Mouse (Mus musculus) heart, embryonic 11.5 days (tissue): ENCODE data around the gene Usp12. TPM values are rescaled to one million over a fixed set of nuclear protein-coding genes. Genes with fewer than 3 reads are reported as not detected.

Experiments used
- ATAC-seq: fragments of 200-750 bp; cut with Nextera tagmentation; replicated peaks from 2 replicates; pipeline ENCODE4 v1.8.0; 2017; ENCODE audit warnings: moderate library complexity; ENCODE audit not compliant: insufficient number of reproducible peaks, low FRiP score, low TSS enrichment
- H3K27ac ChIP-seq: fragments of 300-500 bp; sonication (generic); 2 replicates; pipeline ENCODE4 v1.5.1; 2014; ENCODE audit warnings: mild to moderate bottlenecking, low read depth, low read length
- H3K27me3 ChIP-seq: fragments of 300-500 bp; sonication (generic); 2 replicates; pipeline ENCODE4 v1.6.1; 2014; ENCODE audit warnings: mild to moderate bottlenecking, low read length, mixed read lengths; ENCODE audit not compliant: control insufficient read depth, insufficient read depth
- H3K36me3 ChIP-seq: fragments of 300-500 bp; sonication (generic); 2 replicates; pipeline ENCODE4 v1.6.1; 2014; ENCODE audit warnings: mild to moderate bottlenecking, low read length, moderate library complexity, mixed read lengths; ENCODE audit not compliant: control insufficient read depth, insufficient read depth
- H3K4me1 ChIP-seq: fragments of 300-500 bp; sonication (generic); 2 replicates; pipeline ENCODE4 v1.6.1; 2014; ENCODE audit warnings: low read length; ENCODE audit not compliant: control insufficient read depth, insufficient read depth
- H3K4me2 ChIP-seq: fragments of 300-500 bp; sonication (generic); 2 replicates; pipeline ENCODE4 v1.6.1; 2014; ENCODE audit warnings: mild to moderate bottlenecking, moderate library complexity
- H3K4me3 ChIP-seq: fragments of 300-500 bp; sonication (generic); 2 replicates; pipeline ENCODE4 v1.5.1; 2014; ENCODE audit warnings: low read depth, low read length
- H3K9ac ChIP-seq: fragments of 300-500 bp; sonication (generic); 2 replicates; pipeline ENCODE4 v1.6.1; 2014; ENCODE audit warnings: mild to moderate bottlenecking, low read depth, low read length, moderate library complexity
- H3K9me3 ChIP-seq: fragments of 300-500 bp; sonication (generic); replicated peaks from 2 replicates; pipeline ENCODE4 v1.6.1; 2016; ENCODE audit warnings: low read length; ENCODE audit not compliant: control insufficient read depth
- WGBS: fragments of 180-500 bp; shearing (Covaris S2); extraction: QIAGEN DNeasy Blood & Tissue Kit; methylation state at CpG from one replicate; pipeline ENCODE4 v1.1.7; 2014; ENCODE audit not compliant: insufficient replicate concordance; 5-methylcytosine and 5-hydroxymethylcytosine counted together
- polyA plus RNA-seq: library from polyadenylated mRNA; unstranded; fragments of >200 nt; fragmentation: Nextera tagmentation; extraction: Ambion mirVana; gene quantifications from 2 replicates; pipeline ENCODE4 v1.2.1, GENCODE M21; 2014

Gene Usp12
- polyA plus RNA-seq, 1 experiment from 2014 or later: 9.2 TPM

- no peaks in the 10 kb centered on the region for H3K27me3 ChIP-seq
- peaks cover 14% of the 10 kb centered on the region for H3K4me1 ChIP-seq
- no peaks in the 10 kb centered on the region for H3K9me3 ChIP-seq
- no peaks in the 10 kb centered on the region; the same call in 1 of the 2 replicates for H3K36me3 ChIP-seq
- H3K4me3 ChIP-seq: no peak overlapping the region
- no peak overlapping the region for H3K9ac ChIP-seq
- no peak overlapping the region for H3K27ac ChIP-seq
- no peak overlapping the region for H3K4me2 ChIP-seq
- ATAC-seq: no peak
- whole genome bisulfite sequencing: 82% methylated on average over 13 of the region's 13 CpGs
Observed at GRCm38 (mm10) chr5:146776988-146777639, 17.7 kb downstream of the Usp12 start.

DNA sequence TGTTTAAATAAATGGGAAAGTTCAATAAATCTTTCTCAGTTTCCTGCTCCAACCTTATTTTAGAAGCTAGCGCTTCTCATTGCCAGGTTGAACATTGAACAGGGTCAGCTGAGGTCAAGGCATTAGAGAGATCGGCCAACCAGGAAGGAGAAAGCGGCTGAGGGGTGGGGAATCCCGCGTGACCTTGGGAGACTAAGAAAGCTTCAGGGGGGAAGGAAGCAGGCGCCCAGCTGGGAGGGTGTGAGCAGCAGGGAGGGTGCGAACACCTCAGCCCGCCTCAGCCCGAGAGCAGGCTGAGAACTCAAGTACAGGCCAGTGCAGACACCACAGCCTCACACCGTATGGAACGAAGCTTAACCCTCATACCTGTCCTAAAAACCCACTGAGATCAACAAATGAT is 22.8 kb downstream of the Usp12 start:
- no peak overlapping the region for H3K9ac ChIP-seq
- no peak overlapping the region for H3K4me2 ChIP-seq
- no peaks in the 10 kb centered on the region; the same call in 1 of the 2 replicates for H3K36me3 ChIP-seq
- no peaks in the 10 kb centered on the region for H3K9me3 ChIP-seq
- peaks cover 14% of the 10 kb centered on the region for H3K4me1 ChIP-seq
- H3K4me3 ChIP-seq: no peak overlapping the region
- 30% methylated on average over 11 of the region's 11 CpGs for WGBS
- H3K27me3 ChIP-seq: no peaks in the 10 kb centered on the region
- peak; percentile 47; the same call in 1 of the 2 replicates for ATAC-seq
- H3K27ac ChIP-seq: no peak overlapping the region

DNA sequence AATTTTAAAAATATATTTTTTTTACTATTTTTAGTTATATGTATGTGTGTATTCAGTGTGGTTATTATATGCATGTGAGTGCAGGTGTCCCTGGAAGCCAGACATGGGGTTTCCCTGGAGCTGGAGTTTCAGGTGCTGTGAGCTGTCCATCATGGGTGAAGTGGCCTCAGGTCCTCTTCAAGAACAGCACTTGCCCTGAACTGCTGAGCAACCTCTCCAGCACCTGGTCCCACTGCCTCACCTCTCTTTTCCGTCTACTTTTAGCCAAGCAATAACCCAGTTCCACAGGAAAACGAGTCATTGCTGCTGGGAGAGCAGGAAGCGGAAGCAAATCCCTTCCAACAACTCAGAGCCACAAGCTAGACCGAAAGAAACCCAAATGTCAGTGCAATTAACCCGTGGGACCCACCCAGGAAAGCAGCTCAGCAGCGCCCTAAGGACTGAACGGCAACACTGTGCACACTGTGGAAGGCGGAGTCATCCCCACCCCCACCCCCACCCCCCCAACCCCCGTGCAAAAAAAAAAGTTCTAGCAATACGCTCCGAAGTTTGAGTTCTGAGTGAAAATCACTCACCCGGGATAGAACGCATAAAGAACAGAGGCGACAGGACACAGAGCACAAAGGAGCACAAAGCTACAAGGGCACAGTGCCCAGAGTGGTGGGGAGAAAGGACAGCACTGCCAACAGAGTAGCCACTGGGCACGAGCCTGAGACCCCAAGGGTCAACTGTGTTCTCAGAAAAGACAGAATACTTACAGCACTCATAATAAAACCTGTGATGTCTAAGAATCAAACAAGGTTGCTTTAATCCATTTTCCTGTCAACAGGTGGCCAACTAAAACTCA is 24.6 kb downstream of the Usp12 start:
- no peaks in the 10 kb centered on the region for H3K27me3 ChIP-seq
- no peak overlapping the region for H3K4me3 ChIP-seq
- H3K9ac ChIP-seq: no peak overlapping the region
- H3K36me3 ChIP-seq: no peaks in the 10 kb centered on the region; the same call in none of the 2 replicates
- no peak for ATAC-seq
- H3K27ac ChIP-seq: no peak overlapping the region
- H3K4me1 ChIP-seq: peaks cover 14% of the 10 kb centered on the region
- no peaks in the 10 kb centered on the region for H3K9me3 ChIP-seq
- H3K4me2 ChIP-seq: no peak overlapping the region
- WGBS: 74% methylated on average over 15 of the region's 15 CpGs

GRCm38 (mm10) chr5:146765791-146766190 is 29.0 kb downstream of the Usp12 start:
- Histone ChIP-seq H3K36me3 (peaks cover 13% of the 10 kb centered on the region), H3K27ac (no peak overlapping the region), H3K27me3 (no peaks in the 10 kb centered on the region), H3K4me3 (no peak overlapping the region), H3K4me1 (peaks cover 9% of the 10 kb centered on the region), H3K9ac (no peak overlapping the region), H3K4me2 (no peak overlapping the region), H3K9me3 (no peaks in the 10 kb centered on the region)
- WGBS: 94% methylated on average over 5 of the region's 5 CpGs
- ATAC-seq: no peak

- Histone ChIP-seq H3K36me3 (peaks cover 9% of the 10 kb centered on the region), H3K27me3 (no peaks in the 10 kb centered on the region), H3K9me3 (no peaks in the 10 kb centered on the region), H3K27ac (no peak overlapping the region), H3K4me2 (no peak overlapping the region), H3K4me3 (no peak overlapping the region), H3K9ac (no peak overlapping the region), H3K4me1 (peaks cover 14% of the 10 kb centered on the region; the same call in 1 of the 2 replicates)
- 81% methylated on average over 6 of the region's 6 CpGs for WGBS
- no peak for ATAC-seq
Observed at GRCm38 (mm10) chr5:146759159-146759558, 35.6 kb downstream of the Usp12 start.

- no peak overlapping the region for H3K4me3 ChIP-seq
- no peak overlapping the region for H3K27ac ChIP-seq
- 54% methylated on average over 6 of the region's 6 CpGs for WGBS
- H3K36me3 ChIP-seq: peaks cover 16% of the 10 kb centered on the region
- H3K9me3 ChIP-seq: no peaks in the 10 kb centered on the region
- no peak overlapping the region for H3K9ac ChIP-seq
- H3K4me2 ChIP-seq: no peak overlapping the region
- ATAC-seq: no peak
- H3K27me3 ChIP-seq: no peaks in the 10 kb centered on the region
- peaks cover 14% of the 10 kb centered on the region; the same call in 1 of the 2 replicates for H3K4me1 ChIP-seq
Observed at GRCm38 (mm10) chr5:146757921-146758320, 36.9 kb downstream of the Usp12 start.

GRCm38 (mm10) chr5:146757316-146757715 is 37.5 kb downstream of the Usp12 start:
- Histone ChIP-seq H3K4me3 (no peak overlapping the region), H3K36me3 (peaks cover 11% of the 10 kb centered on the region), H3K9ac (no peak overlapping the region), H3K4me2 (no peak overlapping the region), H3K9me3 (no peaks in the 10 kb centered on the region), H3K27ac (no peak overlapping the region), H3K27me3 (no peaks in the 10 kb centered on the region), H3K4me1 (peaks cover 14% of the 10 kb centered on the region; the same call in 1 of the 2 replicates)
- no peak for ATAC-seq
- WGBS: 84% methylated on average over 5 of the region's 5 CpGs

DNA sequence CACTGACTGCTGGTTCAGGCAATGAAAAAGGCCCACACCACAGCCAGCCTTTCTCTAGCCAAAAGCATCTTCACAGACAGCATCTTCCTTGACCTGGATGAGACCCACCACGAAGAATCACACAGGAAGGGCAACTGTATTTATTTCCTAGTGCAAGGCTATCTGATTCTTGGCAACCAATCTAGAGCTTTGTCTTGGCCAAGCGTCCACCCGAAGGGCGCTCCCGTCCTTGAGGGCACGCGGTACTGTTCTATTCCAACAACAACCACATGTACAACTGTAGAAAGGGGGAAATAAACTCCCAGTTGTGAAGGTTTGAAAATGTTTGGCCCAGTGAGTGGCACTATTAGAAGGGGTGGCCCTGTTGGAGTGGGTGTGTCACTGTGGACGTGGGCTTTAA is 41.6 kb downstream of the Usp12 start:
- H3K9ac ChIP-seq: no peak overlapping the region
- no peaks in the 10 kb centered on the region for H3K9me3 ChIP-seq
- 91% methylated on average over 8 of the region's 8 CpGs for WGBS
- H3K27ac ChIP-seq: no peak overlapping the region
- no peak overlapping the region for H3K4me2 ChIP-seq
- ATAC-seq: no peak
- H3K4me1 ChIP-seq: peaks cover 8% of the 10 kb centered on the region; the same call in 1 of the 2 replicates
- H3K27me3 ChIP-seq: no peaks in the 10 kb centered on the region
- H3K4me3 ChIP-seq: no peak overlapping the region
- peaks cover 13% of the 10 kb centered on the region; the same call in 1 of the 2 replicates for H3K36me3 ChIP-seq
